Mouse (Mus musculus): ENCODE measurements around the gene Atp1a2. TPM values are rescaled to one million over a fixed set of nuclear protein-coding genes. Genes with fewer than 3 reads are reported as not detected.

Atp1a2 gene
- polyA plus RNA-seq, 1 experiment from 2014 or later = 63.1 TPM

GRCm38 (mm10) chr1:172283073-172283472 lies 14.8 kb downstream of the Atp1a2 start:
- Histone ChIP-seq H3K27me3 (replicated peaks) (no peaks in the 10 kb centered on the region), H3K9me3 (replicated peaks) (no peaks in the 10 kb centered on the region), H3K36me3 (no peaks in the 10 kb centered on the region), H3K27ac (replicated peaks) (no peak overlapping the region), H3K9ac (replicated peaks) (no peak overlapping the region), H3K4me2 (no peak overlapping the region), H3K4me3 (replicated peaks) (no peak overlapping the region), H3K4me1 (peaks cover 8% of the 10 kb centered on the region; the same call in 1 of the 2 replicates)
- WGBS = 93% methylated on average over 6 of the region's 6 CpGs
- no peak for ATAC-seq (ENCODE audit: low FRiP score)

- Histone ChIP-seq H3K4me3 (replicated peaks) (no peak overlapping the region), H3K9ac (replicated peaks) (no peak overlapping the region), H3K27me3 (replicated peaks) (no peaks in the 10 kb centered on the region), H3K4me1 (peaks cover 8% of the 10 kb centered on the region; the same call in 1 of the 2 replicates), H3K9me3 (replicated peaks) (no peaks in the 10 kb centered on the region), H3K4me2 (no peak overlapping the region), H3K36me3 (no peaks in the 10 kb centered on the region), H3K27ac (replicated peaks) (no peak overlapping the region)
- no peak for ATAC-seq (ENCODE audit: low FRiP score)
- 76% methylated on average over 10 of the region's 10 CpGs for WGBS
Observed at GRCm38 (mm10) chr1:172281522-172282254, 16.2 kb downstream of the Atp1a2 start.

GRCm38 (mm10) chr1:172279768-172280509 lies 17.9 kb downstream of the Atp1a2 start:
- Histone ChIP-seq H3K4me2 (no peak overlapping the region), H3K36me3 (no peaks in the 10 kb centered on the region), H3K9ac (replicated peaks) (no peak overlapping the region), H3K27me3 (replicated peaks) (no peaks in the 10 kb centered on the region), H3K4me3 (replicated peaks) (no peak overlapping the region), H3K27ac (replicated peaks) (no peak overlapping the region), H3K4me1 (peaks cover 8% of the 10 kb centered on the region; the same call in 1 of the 2 replicates), H3K9me3 (replicated peaks) (no peaks in the 10 kb centered on the region)
- WGBS = 81% methylated on average over 16 of the region's 16 CpGs
- ATAC-seq (ENCODE audit: low FRiP score) = 0 out of 2 replicates have a peak, but pooled peaks have one; percentile 18

DNA sequence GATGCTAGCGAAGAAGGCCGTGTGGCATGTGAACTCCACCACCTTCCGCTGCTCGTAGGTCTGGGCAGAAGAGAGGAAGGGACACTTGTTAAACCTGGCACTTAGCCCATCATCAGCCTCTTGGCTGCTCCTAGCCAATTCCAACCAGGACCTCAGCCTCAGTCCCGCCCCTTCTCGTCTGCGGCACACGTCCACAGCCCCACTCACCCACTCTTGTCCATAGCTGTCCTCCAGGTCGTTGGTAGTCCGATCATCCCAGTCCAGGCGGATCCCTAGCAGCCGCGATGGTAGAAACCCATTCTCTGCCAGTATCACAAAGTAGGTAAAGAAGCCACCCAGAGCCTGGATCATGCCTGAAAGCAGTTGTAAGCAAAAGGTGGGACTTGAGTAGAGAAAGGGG lies 19.5 kb downstream of the Atp1a2 start:
- Histone ChIP-seq H3K4me1 (peaks cover 8% of the 10 kb centered on the region; the same call in 1 of the 2 replicates), H3K9me3 (replicated peaks) (no peaks in the 10 kb centered on the region), H3K27ac (replicated peaks) (no peak overlapping the region)

DNA sequence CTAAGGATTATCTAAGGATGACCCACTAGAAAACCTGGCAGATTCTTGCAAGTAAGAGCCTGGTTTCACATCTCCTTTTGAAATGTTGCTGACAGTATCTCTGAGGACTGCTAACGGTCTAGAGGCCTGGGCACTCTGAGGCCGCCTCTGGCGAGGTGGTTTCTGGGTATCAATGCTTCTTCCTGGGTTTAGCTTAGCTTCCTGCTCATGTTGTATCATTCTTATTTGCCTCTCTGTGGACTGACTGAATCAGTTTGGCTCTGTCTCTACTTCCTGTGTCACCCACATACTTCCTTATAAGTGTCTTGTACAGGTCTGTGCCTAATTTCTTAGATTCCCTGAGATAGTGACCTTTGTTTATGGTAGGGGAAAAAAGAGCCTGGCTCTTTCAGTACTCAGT lies 20.7 kb downstream of the Atp1a2 start:
- Histone ChIP-seq H3K27me3 (replicated peaks) (no peaks in the 10 kb centered on the region), H3K36me3 (no peaks in the 10 kb centered on the region), H3K27ac (replicated peaks) (no peak overlapping the region), H3K4me3 (replicated peaks) (no peak overlapping the region), H3K4me1 (peaks cover 8% of the 10 kb centered on the region; the same call in 1 of the 2 replicates), H3K9ac (replicated peaks) (no peak overlapping the region), H3K4me2 (no peak overlapping the region), H3K9me3 (replicated peaks) (no peaks in the 10 kb centered on the region)
- ATAC-seq (ENCODE audit: low FRiP score) = no peak
- 84% methylated on average over 3 of the region's 3 CpGs for WGBS

More for the DNA sequence above, 19.5 kb downstream of the Atp1a2 start:
- no peak for ATAC-seq (ENCODE audit: low FRiP score)
- H3K27me3 ChIP-seq (replicated peaks) = no peaks in the 10 kb centered on the region
- H3K36me3 ChIP-seq = no peaks in the 10 kb centered on the region
- 93% methylated on average over 13 of the region's 13 CpGs for WGBS
- H3K9ac ChIP-seq (replicated peaks) = no peak overlapping the region
- H3K4me2 ChIP-seq = no peak overlapping the region
- no peak overlapping the region for H3K4me3 ChIP-seq (replicated peaks)

- Histone ChIP-seq H3K4me3 (replicated peaks) (no peak overlapping the region), H3K9me3 (replicated peaks) (no peaks in the 10 kb centered on the region), H3K27me3 (replicated peaks) (no peaks in the 10 kb centered on the region), H3K27ac (replicated peaks) (no peak overlapping the region), H3K4me2 (no peak overlapping the region), H3K36me3 (no peaks in the 10 kb centered on the region), H3K9ac (replicated peaks) (no peak overlapping the region), H3K4me1 (peaks cover 5% of the 10 kb centered on the region; the same call in 1 of the 2 replicates)
- no peak for ATAC-seq (ENCODE audit: low FRiP score)
- WGBS = 74% methylated on average over 5 of the region's 5 CpGs
Observed at GRCm38 (mm10) chr1:172274547-172274946, 23.3 kb downstream of the Atp1a2 start.

DNA sequence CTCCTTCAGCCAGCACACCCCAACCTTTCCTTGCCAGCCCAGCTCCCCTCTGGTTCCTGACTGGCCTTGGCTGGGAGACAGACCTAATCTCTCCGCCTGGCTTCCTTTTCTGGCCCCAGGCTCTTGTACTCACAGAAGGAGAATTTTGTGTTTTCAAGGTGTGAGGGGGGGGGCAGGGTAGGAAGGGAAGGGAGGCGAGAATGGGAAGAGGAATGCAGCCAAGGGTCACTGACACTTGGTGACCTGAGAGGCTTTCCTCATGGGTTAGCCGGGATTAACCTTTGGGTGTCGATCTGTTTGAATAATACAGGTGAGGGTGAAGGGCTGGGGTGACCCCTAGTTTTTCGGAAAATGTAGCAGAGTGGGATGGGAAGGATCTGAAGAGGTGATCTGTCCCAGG lies 23.7 kb downstream of the Atp1a2 start:
- ATAC-seq (ENCODE audit: low FRiP score) = no peak
- Histone ChIP-seq H3K4me2 (no peak overlapping the region), H3K4me3 (replicated peaks) (no peak overlapping the region), H3K27me3 (replicated peaks) (no peaks in the 10 kb centered on the region), H3K9ac (replicated peaks) (no peak overlapping the region), H3K27ac (replicated peaks) (no peak overlapping the region), H3K36me3 (no peaks in the 10 kb centered on the region), H3K4me1 (peaks cover 5% of the 10 kb centered on the region; the same call in 1 of the 2 replicates), H3K9me3 (replicated peaks) (no peaks in the 10 kb centered on the region)
- 78% methylated on average over 5 of the region's 5 CpGs for WGBS

DNA sequence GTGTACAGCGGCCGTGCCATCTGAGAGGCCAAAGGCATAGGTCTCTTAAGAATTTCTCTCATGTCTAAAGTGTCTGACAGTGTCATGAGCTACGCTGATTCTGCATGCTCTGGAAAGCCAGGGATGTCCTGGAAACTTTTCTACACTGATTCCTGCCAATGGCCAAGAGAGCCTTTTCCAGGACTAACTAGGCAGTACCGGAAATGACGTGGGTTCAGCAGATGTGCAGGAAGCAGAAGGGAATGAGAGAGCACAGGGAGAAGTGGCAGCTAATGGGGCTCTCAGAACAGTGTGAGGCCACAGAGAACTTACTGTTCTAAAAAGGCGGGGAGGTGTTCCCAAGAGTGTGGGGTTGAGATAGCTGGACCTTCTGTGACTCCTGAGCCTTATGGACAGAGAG lies 24.5 kb downstream of the Atp1a2 start:
- no peaks in the 10 kb centered on the region for H3K36me3 ChIP-seq
- no peaks in the 10 kb centered on the region for H3K27me3 ChIP-seq (replicated peaks)
- no peak for ATAC-seq (ENCODE audit: low FRiP score)
- no peak overlapping the region for H3K4me3 ChIP-seq (replicated peaks)
- no peak overlapping the region for H3K4me2 ChIP-seq
- H3K9ac ChIP-seq (replicated peaks) = no peak overlapping the region
- 89% methylated on average over 6 of the region's 6 CpGs for WGBS
- H3K27ac ChIP-seq (replicated peaks) = no peak overlapping the region
- H3K9me3 ChIP-seq (replicated peaks) = no peaks in the 10 kb centered on the region
- peaks cover 5% of the 10 kb centered on the region; the same call in 1 of the 2 replicates for H3K4me1 ChIP-seq

DNA sequence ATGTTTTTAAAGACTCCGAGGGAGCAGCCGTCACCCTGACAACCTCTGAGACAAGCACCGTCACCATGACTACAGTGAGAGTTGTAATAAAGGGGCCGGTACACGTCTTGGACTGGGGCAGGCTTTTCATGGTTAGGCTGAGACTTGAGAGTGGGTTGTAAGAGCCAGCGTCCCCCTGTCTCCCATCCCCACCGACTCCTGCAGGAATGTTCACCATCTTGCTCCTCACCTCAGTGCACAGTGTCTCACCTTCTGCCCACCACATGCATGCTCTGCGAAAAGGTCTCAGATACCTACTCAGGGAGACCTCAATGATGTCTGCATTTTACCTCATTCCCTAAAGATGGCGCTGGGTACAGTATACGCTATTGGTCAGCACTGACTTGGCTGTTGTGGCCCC lies 26.1 kb downstream of the Atp1a2 start:
- Histone ChIP-seq H3K27ac (replicated peaks) (no peak overlapping the region; the same call in 1 of the 2 replicates), H3K27me3 (replicated peaks) (no peaks in the 10 kb centered on the region), H3K9me3 (replicated peaks) (no peaks in the 10 kb centered on the region), H3K4me3 (replicated peaks) (no peak overlapping the region), H3K9ac (replicated peaks) (no peak overlapping the region), H3K4me2 (no peak overlapping the region), H3K4me1 (peaks cover 5% of the 10 kb centered on the region; the same call in 1 of the 2 replicates), H3K36me3 (no peaks in the 10 kb centered on the region)
- WGBS = 38% methylated on average over 10 of the region's 10 CpGs
- ATAC-seq (ENCODE audit: low FRiP score) = peak; percentile 79

- Histone ChIP-seq H3K36me3 (no peaks in the 10 kb centered on the region), H3K4me3 (replicated peaks) (no peak overlapping the region), H3K27ac (replicated peaks) (0 out of 2 replicates have a peak overlapping the region, but pooled peaks have one; percentile 28), H3K27me3 (replicated peaks) (no peaks in the 10 kb centered on the region), H3K4me2 (no peak overlapping the region), H3K9me3 (replicated peaks) (no peaks in the 10 kb centered on the region), H3K9ac (replicated peaks) (no peak overlapping the region), H3K4me1 (peaks cover 5% of the 10 kb centered on the region; the same call in 1 of the 2 replicates)
- peak; percentile 26; the same call in 1 of the 2 replicates for ATAC-seq (ENCODE audit: low FRiP score)
- 74% methylated on average over 3 of the region's 3 CpGs for WGBS
Observed at GRCm38 (mm10) chr1:172271208-172271607, 26.7 kb downstream of the Atp1a2 start.

DNA sequence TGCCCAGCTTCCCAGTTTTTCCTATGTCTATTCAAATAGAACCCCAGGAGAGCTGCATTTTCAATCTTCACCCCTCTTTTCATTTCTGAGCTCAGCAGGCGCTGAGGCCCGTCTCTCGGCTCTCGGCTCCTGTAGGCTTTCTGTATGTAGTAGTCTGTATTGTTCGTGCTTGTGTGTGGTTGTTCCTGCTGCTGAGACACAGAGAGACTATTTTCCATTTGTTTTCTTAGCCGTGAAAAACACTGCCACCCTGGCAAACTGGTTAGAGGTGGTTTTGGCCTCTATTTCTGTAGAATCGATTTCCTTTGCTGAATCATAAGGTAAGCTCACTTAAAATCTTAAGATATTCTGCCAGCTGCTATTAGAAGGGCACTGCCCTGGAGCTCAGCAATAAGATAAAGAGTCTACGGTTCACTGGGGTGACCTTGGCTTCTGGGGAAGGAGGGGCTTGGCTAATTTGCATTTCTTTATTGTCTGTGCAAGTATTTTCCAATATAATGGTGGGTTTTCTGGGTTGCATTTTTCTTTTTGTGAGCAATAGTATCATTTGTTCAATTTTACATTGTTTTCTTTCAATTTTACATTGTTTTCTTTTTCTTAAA lies 36.3 kb downstream of the Atp1a2 start, which contains the start of gene Igsf8:
Gene Igsf8 (plus strand): TSS at position 165 of the 602 bp plus-strand sequence.
- 19% methylated on average over 8 of the region's 8 CpGs for WGBS
- Histone ChIP-seq H3K27ac (replicated peaks) (peak within 1 kb of the TSS; percentile 51; the same call in 1 of the 2 replicates), H3K4me1 (0 out of 2 replicates have a peak, but pooled peaks cover 2% of the 10 kb centered on the region), H3K36me3 (no peaks in the 10 kb centered on the region), H3K9me3 (replicated peaks) (no peaks in the 10 kb centered on the region), H3K9ac (replicated peaks) (no peak within 1 kb of the TSS), H3K4me3 (replicated peaks) (no peak within 1 kb of the TSS), H3K4me2 (no peak within 1 kb of the TSS), H3K27me3 (replicated peaks) (no peaks in the 10 kb centered on the region)
- ATAC-seq (ENCODE audit: low FRiP score) = no peak
